In the genomic region with DNA sequence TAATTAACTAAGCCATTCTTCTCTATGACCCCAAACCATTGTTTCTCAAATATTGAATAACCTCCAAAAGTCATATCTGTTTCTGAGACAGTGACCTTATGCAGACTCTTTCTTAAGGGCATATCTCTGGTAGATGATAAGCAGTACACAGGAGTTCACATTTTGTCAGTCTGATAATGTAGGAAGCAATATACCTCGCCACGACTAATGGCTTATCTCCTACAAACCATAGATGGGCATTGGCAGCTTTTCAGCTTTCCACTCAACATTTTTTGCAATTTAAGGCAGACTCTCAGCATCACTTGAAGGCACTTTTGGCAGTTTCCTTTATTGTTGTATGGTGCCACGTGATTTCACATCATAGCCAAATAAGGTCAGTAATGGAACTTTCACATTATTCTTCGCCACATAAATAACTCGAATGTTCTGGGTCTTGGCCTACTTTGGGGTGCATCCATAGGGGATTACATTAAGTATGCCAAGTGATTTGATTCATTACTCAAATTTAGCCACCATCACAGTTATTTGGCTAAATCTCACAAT, we compare ENCODE assay signal across 25 mouse cellular contexts.
DNase-seq lines count a peak whose midpoint lies in the region; ATAC-seq and TF ChIP-seq lines count a peak whose summit lies in the region.
"Had no signal": no experiment of that assay in that cellular context is flagged by ENCODE, and none has a peak within 500 bp of the region (broad histone marks: within the 10 kb centered on the region; RNA-seq: fewer than 3 reads in every experiment).

No protein-coding gene starts in this region.

- H3K27me3 ChIP-seq in MEL (ENCODE audit: control insufficient read depth in 1 of 2, insufficient read depth in 2 of 2, low read length in 2 of 2) = no peaks in the 10 kb centered on the region
- H3K27me3 ChIP-seq in liver, embryonic 11.5 days (replicated peaks; ENCODE audit: control insufficient read depth, insufficient read depth, low read length) = no peaks in the 10 kb centered on the region
- H3K27me3 ChIP-seq: CH12.LX, Patski had no signal

- DNase-seq in MEL (ENCODE audit: low read depth, low spot score) (peak; percentile 83), MEL-GATA-1-ER (ENCODE audit: extremely low read depth, low read depth) (peak; percentile 14), MN1 (ENCODE audit: low spot score) (peak; percentile 16)
- no peak for DNase-seq in liver, embryonic 11.5 days (ENCODE audit: low spot score)
- DNase-seq in thymus, postnatal 0 days (ENCODE audit: low spot score) = no peak
- no peak for DNase-seq in thymus, adult 18-20 months
- DNase-seq in retina, postnatal 1 day = no peak
- DNase-seq: adrenal gland, adult 2 months; adrenal gland, adult 8-10 months; adrenal gland, postnatal 10 days; adrenal gland, postnatal 14 days; adrenal gland, postnatal 25 days; adrenal gland, postnatal 36 days; B cell, adult 2 months; cerebellum, adult 11 months; cerebellum, adult 11-12 months; cerebellum, adult 18-20 months; cerebellum, adult 2 months; cerebellum, adult 8-10 months had no signal

- TF ChIP-seq CTCF in MEL (IDR thresholded peaks at IDR 0.05 in 2 of 3, conservative IDR thresholded peaks at IDR 0.05 in 1 of 3; ENCODE audit: control insufficient read depth in 1 of 3, insufficient read depth in 1 of 3, low read depth in 2 of 3, low read length in 3 of 3, poor library complexity in 1 of 3, severe bottlenecking in 1 of 3) = no peak

- no peak overlapping the region for H3K4me2 ChIP-seq in liver, embryonic 11.5 days

- H3K9ac ChIP-seq in MEL (ENCODE audit: control insufficient read depth, low read depth, low read length, poor library complexity, severe bottlenecking) = no peak overlapping the region
- H3K9ac ChIP-seq in liver, embryonic 11.5 days (ENCODE audit: low read depth, low read length) = no peak overlapping the region

- H3K4me1 ChIP-seq in MEL (ENCODE audit: control insufficient read depth in 1 of 2, insufficient read depth in 2 of 2, low read length in 2 of 2) = peaks cover 0 to 6% of the 10 kb centered on the region in 2 experiments; a peak in 2 of 4 replicates
- no peaks in the 10 kb centered on the region for H3K4me1 ChIP-seq in liver, embryonic 11.5 days (replicated peaks; ENCODE audit: control insufficient read depth, insufficient read depth, low read length)

- TF ChIP-seq EP300 in MEL (IDR thresholded peaks at IDR 0.05; ENCODE audit: low read depth in 1 of 2, low read length in 2 of 2) = peak; percentile 95 to 96

- peaks cover 0 to 4% of the 10 kb centered on the region in 2 experiments; a peak in 2 of 4 replicates for H3K36me3 ChIP-seq in MEL (ENCODE audit: control insufficient read depth in 1 of 2, insufficient read depth in 2 of 2, low read length in 2 of 2)
- no peaks in the 10 kb centered on the region for H3K36me3 ChIP-seq in liver, embryonic 11.5 days (ENCODE audit: control insufficient read depth, insufficient read depth, low read length)
- H3K36me3 ChIP-seq: G1E had no signal

- H3K4me3 ChIP-seq in MEL (ENCODE audit: control insufficient read depth in 1 of 2, insufficient read depth in 1 of 2, low read depth in 2 of 2, low read length in 2 of 2) = no peak overlapping the region
- H3K4me3 ChIP-seq in liver, embryonic 11.5 days (ENCODE audit: low read depth, low read length) = no peak overlapping the region

- no peaks in the 10 kb centered on the region for H3K9me3 ChIP-seq in MEL (replicated peaks; ENCODE audit: insufficient read depth, low read length)
- H3K9me3 ChIP-seq in liver, embryonic 11.5 days (ENCODE audit: control insufficient read depth, low read length) = no peaks in the 10 kb centered on the region

- TF ChIP-seq POLR2A in MEL (IDR thresholded peaks at IDR 0.05; ENCODE audit: control insufficient read depth in 1 of 2, insufficient read depth in 1 of 2, low read depth in 1 of 2, low read length in 2 of 2, poor library complexity in 1 of 2) = no peak

- no peaks in the 10 kb centered on the region for H3K79me2 ChIP-seq in MEL (ENCODE audit: control insufficient read depth, insufficient read depth, low read length, poor library complexity)

- H3K27ac ChIP-seq in MEL (ENCODE audit: control insufficient read depth, low read depth, low read length) = no peak overlapping the region
- H3K27ac ChIP-seq in liver, embryonic 11.5 days (ENCODE audit: low read depth, low read length) = no peak overlapping the region

- 76% methylated on average over 5 of the region's 5 CpGs for WGBS in liver, embryonic 11.5 days

- TF ChIP-seq RAD21 in MEL (IDR thresholded peaks at IDR 0.05; ENCODE audit: low read depth, low read length) = no peak

- ATAC-seq in megakaryocyte-erythroid progenitor cell, adult 5-6 weeks (replicated peaks; ENCODE audit: low FRiP score, low TSS enrichment, poor library complexity, severe bottlenecking) = 0 out of 2 replicates have a peak, but pooled peaks have one; percentile 34
- ATAC-seq in liver, embryonic 11.5 days (replicated peaks; ENCODE audit: low FRiP score) = no peak
- ATAC-seq: activated CD4-positive, CD25-positive, alpha-beta regulatory T cell, adult 4 months; CD4-positive, CD25-positive, alpha-beta regulatory T cell, adult 4 months; Patski had no signal

TF ChIP-seq in MEL, 35 proteins besides CTCF, POLR2A, EP300 and RAD21:
- TF ChIP-seq GABPA (IDR thresholded peaks at IDR 0.05; ENCODE audit: low read depth, low read length) = no peak
- TF ChIP-seq MXI1 (IDR thresholded peaks at IDR 0.05; ENCODE audit: low read depth, low read length) = no peak
- TF ChIP-seq ZNF384 (IDR thresholded peaks at IDR 0.05; ENCODE audit: low read depth, low read length) = peak; percentile 87
- no peak for TF ChIP-seq CHD1 (IDR thresholded peaks at IDR 0.05; ENCODE audit: low read depth, low read length)
- peak; percentile 96 for TF ChIP-seq TCF12 (IDR thresholded peaks at IDR 0.05; ENCODE audit: low read depth, low read length)
- TF ChIP-seq TAL1 (IDR thresholded peaks at IDR 0.05; ENCODE audit: low read length) = peak; percentile 44
- TF ChIP-seq KAT2A (conservative IDR thresholded peaks at IDR 0.05; ENCODE audit: low read depth, low read length) = no peak
- TF ChIP-seq POLR2AphosphoS2 (IDR thresholded peaks at IDR 0.05; ENCODE audit: low read length) = no peak
- TF ChIP-seq CHD2 (IDR thresholded peaks at IDR 0.05; ENCODE audit: low read length) = no peak
- peak; percentile 34; the same call in 1 of the 2 replicates for TF ChIP-seq MAZ (IDR thresholded peaks at IDR 0.05; ENCODE audit: low read depth, low read length)
- TF ChIP-seq NELFE (IDR thresholded peaks at IDR 0.05; ENCODE audit: low read depth, low read length) = no peak
- TF ChIP-seq RCOR1 (IDR thresholded peaks at IDR 0.05; ENCODE audit: low read depth, low read length) = peak; percentile 81
- no peak for TF ChIP-seq SMC3 (IDR thresholded peaks at IDR 0.05; ENCODE audit: low read depth, low read length)
- no peak for TF ChIP-seq JUND (IDR thresholded peaks at IDR 0.05; ENCODE audit: low read depth, low read length)
- no peak for TF ChIP-seq HCFC1 (IDR thresholded peaks at IDR 0.05; ENCODE audit: low read depth, low read length)
- TF ChIP-seq MEF2A (IDR thresholded peaks at IDR 0.05; ENCODE audit: extremely low read depth, insufficient replicate concordance, low read depth, low read length, poor library complexity, severe bottlenecking) = no peak; the same call in 1 of the 2 replicates
- TF ChIP-seq ZMIZ1 (IDR thresholded peaks at IDR 0.05; ENCODE audit: low read depth, low read length) = no peak
- TF ChIP-seq TBP (IDR thresholded peaks at IDR 0.05; ENCODE audit: low read depth, low read length) = no peak
- no peak for TF ChIP-seq MYB (IDR thresholded peaks at IDR 0.05; ENCODE audit: low read depth, low read length)
- no peak for TF ChIP-seq UBTF (IDR thresholded peaks at IDR 0.05; ENCODE audit: borderline replicate concordance, insufficient read depth, low read depth, low read length)
- 0 out of 4 replicates have a peak, but pooled peaks of 1 of the 2 experiments have one; percentile 42 for TF ChIP-seq USF2 (IDR thresholded peaks at IDR 0.05; ENCODE audit: borderline replicate concordance in 1 of 2, insufficient read depth in 1 of 2, low read depth in 1 of 2, low read length in 2 of 2)
- peak; percentile 91 for TF ChIP-seq USF1 (IDR thresholded peaks at IDR 0.05; ENCODE audit: low read depth, low read length)
- peak; percentile 62 for TF ChIP-seq SIN3A (IDR thresholded peaks at IDR 0.05; ENCODE audit: low read length)
- no peak for TF ChIP-seq ZKSCAN1 (IDR thresholded peaks at IDR 0.05; ENCODE audit: low read depth, low read length)
- 0 out of 2 replicates have a peak, but pooled peaks have one; percentile 31 for TF ChIP-seq MAFK (IDR thresholded peaks at IDR 0.05; ENCODE audit: borderline replicate concordance, low read depth, low read length)
- TF ChIP-seq GATA1 (IDR thresholded peaks at IDR 0.05; ENCODE audit: low read depth, low read length) = peak; percentile 96
- TF ChIP-seq ZC3H11A (IDR thresholded peaks at IDR 0.05; ENCODE audit: low read depth, low read length) = no peak
- peak; percentile 87 for TF ChIP-seq ETS1 (IDR thresholded peaks at IDR 0.05; ENCODE audit: low read depth, low read length)
- TF ChIP-seq BHLHE40 (IDR thresholded peaks at IDR 0.05; ENCODE audit: borderline replicate concordance, low read depth, low read length) = 0 out of 2 replicates have a peak, but pooled peaks have one; percentile 51
- no peak for TF ChIP-seq POLR2AphosphoS5 (IDR thresholded peaks at IDR 0.05; ENCODE audit: borderline replicate concordance, low read depth, low read length)
- TF ChIP-seq MAX (IDR thresholded peaks at IDR 0.05; ENCODE audit: low read length) = peak; percentile 65
- no peak for TF ChIP-seq ELF1 (IDR thresholded peaks at IDR 0.05; ENCODE audit: low read depth, low read length)
- no peak for TF ChIP-seq NRF1 (IDR thresholded peaks at IDR 0.05; ENCODE audit: insufficient read depth, low read depth, low read length, poor library complexity, severe bottlenecking)
- TF ChIP-seq MYC (IDR thresholded peaks at IDR 0.05; ENCODE audit: low read depth, low read length) = peak; percentile 64; the same call in 1 of the 2 replicates
- no peak for TF ChIP-seq E2F4 (IDR thresholded peaks at IDR 0.05; ENCODE audit: borderline replicate concordance, low read depth, low read length)

Comparison
In these comparisons a context has a peak if more than half of its experiments do, and no peak if none do; other contexts are left out.
1. DNase-seq: peak in MEL (single experiment), MEL-GATA-1-ER (single experiment) and MN1 (single experiment); none in liver, embryonic 11.5 days (single experiment), thymus, postnatal 0 days (single experiment), thymus, adult 18-20 months (0 of 2) and retina, postnatal 1 day (single experiment).